Mouse (Mus musculus) thymus, adult 2 months (tissue): Measurements from ENCODE around the gene Traf3. TPM values are rescaled to one million over a fixed set of nuclear protein-coding genes. Genes with fewer than 3 reads are reported as not detected.

Experiments used
- DNase-seq: peaks from one replicate; pipeline ENCODE4 v3.0.0; 2021
- H3K27ac ChIP-seq: fragments of 200-500 bp; 2 replicates; pipeline ENCODE4 v1.5.1; 2012; ENCODE audit warnings: low read length, control low read depth; ENCODE audit not compliant: control insufficient read depth, insufficient read depth
- H3K27me3 ChIP-seq: fragments of 200-500 bp; 2 replicates; pipeline ENCODE4 v1.6.1; 2012; ENCODE audit warnings: mild to moderate bottlenecking, low read length, moderate library complexity, mixed read lengths; ENCODE audit not compliant: control insufficient read depth, insufficient read depth
- H3K36me3 ChIP-seq: fragments of 200-500 bp; 2 replicates; pipeline ENCODE4 v1.6.1; 2012; ENCODE audit warnings: mild to moderate bottlenecking, low read length, moderate library complexity; ENCODE audit not compliant: control insufficient read depth, insufficient read depth
- H3K4me1 ChIP-seq: fragments of 200-500 bp; replicated peaks from 2 replicates; pipeline ENCODE4 v1.6.1; 2012; ENCODE audit warnings: low read length; ENCODE audit not compliant: control insufficient read depth, insufficient read depth
- H3K4me3 ChIP-seq: fragments of 200-500 bp; 2 replicates; pipeline ENCODE4 v1.5.1; 2012; ENCODE audit warnings: mild to moderate bottlenecking, low read length, control low read depth, moderate library complexity; ENCODE audit not compliant: control insufficient read depth, insufficient read depth
- CTCF ChIP-seq: fragments of 200-500 bp; IDR thresholded peaks from 2 replicates; pipeline ENCODE4 v1.5.1; 2012; ENCODE audit warnings: mild to moderate bottlenecking, control low read depth, low read length, moderate library complexity, borderline replicate concordance; ENCODE audit not compliant: control insufficient read depth, poor library complexity, insufficient read depth; ENCODE audit errors: extremely low read depth
- POLR2A ChIP-seq: fragments of 200-500 bp; IDR thresholded peaks from 2 replicates; pipeline ENCODE4 v1.6.1; 2012; ENCODE audit warnings: mild to moderate bottlenecking, low read length, control low read depth, moderate library complexity; ENCODE audit not compliant: control insufficient read depth, poor library complexity, insufficient read depth; ENCODE audit errors: extremely low read depth
- WGBS: fragments of 180-500 bp; shearing (Covaris S2); methylation state at CpG from one replicate; pipeline ENCODE4 v1.1.7; 2018; 5-methylcytosine and 5-hydroxymethylcytosine counted together
- polyA plus RNA-seq: library from polyadenylated mRNA; depleted of rRNA; stranded (reverse); fragments of >200 nt; gene quantifications from 2 replicates; pipeline ENCODE4 v1.2.3, GENCODE M21; 2012

Gene Traf3
- polyA plus RNA-seq, 1 experiment: 40.2 TPM

DNA sequence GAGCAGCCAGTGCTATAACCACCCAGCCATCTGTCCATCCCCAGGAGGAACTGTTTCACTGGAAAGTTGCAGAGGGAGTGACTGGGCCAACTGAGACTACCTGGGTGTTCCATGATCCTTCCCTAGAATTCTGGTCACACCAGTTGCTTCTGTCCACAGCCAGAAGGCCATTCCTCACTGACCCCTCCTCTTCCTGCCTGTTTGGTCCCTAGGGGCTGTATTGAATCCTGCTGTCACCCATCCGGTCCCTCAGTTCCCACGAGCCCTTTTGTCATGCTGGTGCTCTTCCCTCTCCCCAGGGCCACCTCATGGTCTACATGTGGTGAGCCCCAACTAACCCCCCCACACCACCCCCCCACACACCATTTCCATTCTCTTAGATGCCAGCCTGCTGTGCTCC, 24.7 kb downstream of the Traf3 start:
- 89% methylated on average over 2 of the region's 2 CpGs for WGBS
- Histone ChIP-seq H3K36me3 (no peaks in the 10 kb centered on the region), H3K4me1 (no peaks in the 10 kb centered on the region; the same call in 1 of the 2 replicates), H3K27me3 (no peaks in the 10 kb centered on the region), H3K27ac (no peak overlapping the region), H3K4me3 (no peak overlapping the region)
- TF ChIP-seq POLR2A (no peak), CTCF (no peak)
- DNase-seq: no peak

DNA sequence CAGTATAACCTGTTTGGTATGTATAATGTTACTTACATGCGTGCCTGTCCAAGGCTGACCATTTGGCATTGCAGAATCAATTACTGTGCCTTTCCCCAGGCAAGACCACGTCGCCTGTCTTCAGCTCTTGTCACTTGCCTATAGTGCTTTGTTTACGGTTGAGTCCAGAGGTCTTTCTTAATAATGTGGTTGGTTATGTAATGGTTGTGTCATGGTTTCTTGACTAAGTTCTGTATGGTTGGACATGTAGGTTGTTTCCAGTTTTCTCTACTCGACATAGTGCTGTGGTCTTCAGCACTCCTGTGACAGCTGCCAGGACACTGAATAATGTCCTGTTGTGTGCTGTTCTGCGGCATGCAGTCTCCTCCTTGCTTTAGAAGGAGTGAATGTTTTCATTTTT, 26.6 kb downstream of the Traf3 start:
- no peaks in the 10 kb centered on the region; the same call in 1 of the 2 replicates for H3K4me1 ChIP-seq
- H3K27me3 ChIP-seq: no peaks in the 10 kb centered on the region
- H3K27ac ChIP-seq: no peak overlapping the region
- WGBS: 92% methylated on average over 6 of the region's 6 CpGs
- H3K4me3 ChIP-seq: no peak overlapping the region
- no peak for DNase-seq
- H3K36me3 ChIP-seq: no peaks in the 10 kb centered on the region
- no peak for TF ChIP-seq POLR2A
- no peak for TF ChIP-seq CTCF

GRCm38 (mm10) chr12:111193331-111193730, 27.2 kb downstream of the Traf3 start:
- WGBS: 95% methylated on average over 9 of the region's 9 CpGs
- no peak for DNase-seq
- no peak overlapping the region for H3K27ac ChIP-seq
- no peaks in the 10 kb centered on the region for H3K27me3 ChIP-seq
- TF ChIP-seq POLR2A: no peak
- TF ChIP-seq CTCF: no peak
- no peak overlapping the region for H3K4me3 ChIP-seq
- no peaks in the 10 kb centered on the region; the same call in 1 of the 2 replicates for H3K4me1 ChIP-seq
- H3K36me3 ChIP-seq: no peaks in the 10 kb centered on the region

DNA sequence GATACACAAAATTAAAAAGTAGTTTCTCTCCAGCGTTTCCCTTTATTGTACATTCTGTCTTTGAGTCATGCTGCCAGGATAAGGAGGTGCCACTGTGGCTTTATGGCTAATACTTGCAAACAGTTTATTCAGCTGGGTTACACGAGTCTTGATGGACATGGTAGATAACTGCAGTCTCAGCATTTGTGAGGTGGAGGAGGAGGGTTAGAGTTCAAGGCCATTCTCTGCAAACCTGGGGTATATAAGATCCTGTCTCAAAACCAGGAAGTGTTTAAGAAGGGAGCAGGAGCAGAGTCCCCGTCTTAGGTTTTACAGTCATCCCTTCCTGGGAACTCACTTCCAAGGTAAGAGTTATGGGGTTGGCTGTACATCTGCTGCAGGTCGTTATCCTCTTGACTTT, 30.4 kb downstream of the Traf3 start:
- no peaks in the 10 kb centered on the region for H3K27me3 ChIP-seq
- no peak for TF ChIP-seq CTCF
- no peak for TF ChIP-seq POLR2A
- H3K36me3 ChIP-seq: no peaks in the 10 kb centered on the region
- H3K27ac ChIP-seq: no peak overlapping the region
- H3K4me1 ChIP-seq: no peaks in the 10 kb centered on the region
- H3K4me3 ChIP-seq: no peak overlapping the region
- WGBS: 85% methylated on average over 4 of the region's 4 CpGs
- no peak for DNase-seq

DNA sequence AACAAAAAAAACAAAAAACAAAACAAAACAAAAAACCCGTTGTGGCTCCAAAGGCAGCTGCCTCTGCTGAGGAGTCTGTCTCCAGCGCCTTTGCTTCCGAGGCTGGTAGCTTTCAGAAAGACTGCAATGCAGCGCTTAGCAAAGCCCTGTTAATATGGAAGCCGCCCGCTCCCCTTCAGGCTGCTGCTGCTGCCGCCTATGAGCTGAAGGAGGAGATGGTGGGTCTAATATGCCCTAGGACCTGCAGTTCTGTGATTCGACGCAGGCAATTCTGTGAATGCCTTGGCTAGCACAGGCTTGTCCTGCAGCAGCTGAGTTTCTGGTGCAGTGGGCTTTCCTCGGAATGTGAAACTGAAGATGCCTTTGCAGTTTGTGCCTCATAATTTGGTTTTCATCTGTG, 36.9 kb downstream of the Traf3 start:
- no peak for DNase-seq
- Histone ChIP-seq H3K36me3 (no peaks in the 10 kb centered on the region), H3K27ac (no peak overlapping the region), H3K4me3 (no peak overlapping the region), H3K4me1 (no peaks in the 10 kb centered on the region), H3K27me3 (no peaks in the 10 kb centered on the region)
- WGBS: 96% methylated on average over 10 of the region's 10 CpGs
- TF ChIP-seq POLR2A (no peak), CTCF (no peak)

GRCm38 (mm10) chr12:111203945-111204344, 37.8 kb downstream of the Traf3 start:
- Histone ChIP-seq H3K27ac (no peak overlapping the region), H3K4me3 (no peak overlapping the region), H3K27me3 (no peaks in the 10 kb centered on the region), H3K36me3 (no peaks in the 10 kb centered on the region), H3K4me1 (no peaks in the 10 kb centered on the region)
- 94% methylated on average over 3 of the region's 3 CpGs for WGBS
- DNase-seq: no peak
- no peak for TF ChIP-seq CTCF
- no peak for TF ChIP-seq POLR2A

GRCm38 (mm10) chr12:111207641-111208040, 41.5 kb downstream of the Traf3 start:
- no peak for TF ChIP-seq CTCF
- no peak for TF ChIP-seq POLR2A
- no peak overlapping the region for H3K4me3 ChIP-seq
- WGBS: 85% methylated on average over 3 of the region's 3 CpGs
- no peaks in the 10 kb centered on the region for H3K36me3 ChIP-seq
- no peaks in the 10 kb centered on the region for H3K4me1 ChIP-seq
- no peaks in the 10 kb centered on the region for H3K27me3 ChIP-seq
- no peak overlapping the region for H3K27ac ChIP-seq
- no peak for DNase-seq
